Mouse (Mus musculus) forebrain, embryonic 13.5 days (tissue): ENCODE results near the gene Dnm3. TPM values are rescaled to one million over a fixed set of nuclear protein-coding genes. Genes with fewer than 3 reads are reported as not detected.
A peak's percentile ranks its signal among the peaks of the same experiment; 100 is the strongest.

ENCODE experiments used
- ATAC-seq: fragments of 200-750 bp; cut with Nextera tagmentation; 2 replicates; pipeline ENCODE4 v1.8.0; 2017
- H3K27ac ChIP-seq: fragments of 300-500 bp; sonication (generic); 2 replicates; pipeline ENCODE4 v1.5.1; 2015; ENCODE audit warnings: inconsistent platforms, mild to moderate bottlenecking, moderate library complexity
- H3K27me3 ChIP-seq: fragments of 300-500 bp; sonication (generic); 2 replicates; pipeline ENCODE4 v1.6.1; 2015; ENCODE audit warnings: mild to moderate bottlenecking, inconsistent platforms
- H3K36me3 ChIP-seq: fragments of 300-500 bp; sonication (generic); 2 replicates; pipeline ENCODE4 v1.6.1; 2015; ENCODE audit warnings: mild to moderate bottlenecking, inconsistent platforms; ENCODE audit not compliant: poor library complexity, severe bottlenecking
- H3K4me1 ChIP-seq: fragments of 300-500 bp; sonication (generic); 2 replicates; pipeline ENCODE4 v1.6.1; 2015; ENCODE audit warnings: inconsistent platforms
- H3K4me2 ChIP-seq: fragments of 300-500 bp; sonication (generic); 2 replicates; pipeline ENCODE4 v1.6.1; 2015; ENCODE audit warnings: inconsistent platforms, mild to moderate bottlenecking, moderate library complexity
- H3K4me3 ChIP-seq: fragments of 300-500 bp; sonication (generic); 2 replicates; pipeline ENCODE4 v1.5.1; 2015; ENCODE audit warnings: mild to moderate bottlenecking, inconsistent platforms
- H3K9ac ChIP-seq: fragments of 300-500 bp; sonication (generic); 2 replicates; pipeline ENCODE4 v1.6.1; 2015; ENCODE audit warnings: mild to moderate bottlenecking, inconsistent platforms
- H3K9me3 ChIP-seq: fragments of 300-500 bp; sonication (generic); replicated peaks from 2 replicates; pipeline ENCODE4 v1.6.1; 2016; ENCODE audit warnings: inconsistent platforms
- WGBS: fragments of 180-500 bp; shearing (Covaris S2); methylation state at CpG from one replicate; pipeline ENCODE4 v1.1.7; 2015; 5-methylcytosine and 5-hydroxymethylcytosine counted together
- polyA plus RNA-seq: library from polyadenylated mRNA; unstranded; fragments of >200 nt; fragmentation: Nextera tagmentation; extraction: Ambion mirVana; gene quantifications from 2 replicates; pipeline ENCODE4 v1.2.1, GENCODE M21; 2015

Gene Dnm3
- polyA plus RNA-seq, 1 experiment from 2014 or later: 15.1 TPM

DNA sequence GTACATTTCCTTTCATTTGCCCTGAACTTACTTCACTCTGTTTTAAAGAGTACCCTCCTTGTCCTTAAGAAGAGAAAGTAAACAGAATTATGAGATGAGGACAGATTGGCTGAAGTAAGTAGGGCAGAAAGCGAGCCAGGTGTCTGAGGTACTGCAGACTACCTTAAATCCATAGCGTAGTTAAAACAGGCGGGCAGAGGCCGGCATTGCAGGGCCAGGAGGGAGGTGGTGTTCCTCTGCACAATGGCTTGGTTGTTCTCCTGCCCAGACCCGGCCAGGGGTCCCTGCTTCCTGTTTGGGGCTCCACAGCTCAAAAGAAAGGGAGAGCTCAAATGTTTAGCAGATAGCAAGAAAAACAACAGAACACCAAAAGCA lies 441.4 kb downstream of the Dnm3 start:
- H3K27me3 ChIP-seq: no peaks in the 10 kb centered on the region
- H3K27ac ChIP-seq: no peak overlapping the region; the same call in 1 of the 2 replicates
- no peaks in the 10 kb centered on the region for H3K36me3 ChIP-seq
- 30% methylated on average over 5 of the region's 5 CpGs for WGBS
- no peak overlapping the region for H3K4me2 ChIP-seq
- H3K4me1 ChIP-seq: peaks cover 20% of the 10 kb centered on the region
- H3K9me3 ChIP-seq: peaks cover 3% of the 10 kb centered on the region; the same call in 1 of the 2 replicates
- H3K9ac ChIP-seq: no peak overlapping the region
- no peak for ATAC-seq
- no peak overlapping the region for H3K4me3 ChIP-seq

DNA sequence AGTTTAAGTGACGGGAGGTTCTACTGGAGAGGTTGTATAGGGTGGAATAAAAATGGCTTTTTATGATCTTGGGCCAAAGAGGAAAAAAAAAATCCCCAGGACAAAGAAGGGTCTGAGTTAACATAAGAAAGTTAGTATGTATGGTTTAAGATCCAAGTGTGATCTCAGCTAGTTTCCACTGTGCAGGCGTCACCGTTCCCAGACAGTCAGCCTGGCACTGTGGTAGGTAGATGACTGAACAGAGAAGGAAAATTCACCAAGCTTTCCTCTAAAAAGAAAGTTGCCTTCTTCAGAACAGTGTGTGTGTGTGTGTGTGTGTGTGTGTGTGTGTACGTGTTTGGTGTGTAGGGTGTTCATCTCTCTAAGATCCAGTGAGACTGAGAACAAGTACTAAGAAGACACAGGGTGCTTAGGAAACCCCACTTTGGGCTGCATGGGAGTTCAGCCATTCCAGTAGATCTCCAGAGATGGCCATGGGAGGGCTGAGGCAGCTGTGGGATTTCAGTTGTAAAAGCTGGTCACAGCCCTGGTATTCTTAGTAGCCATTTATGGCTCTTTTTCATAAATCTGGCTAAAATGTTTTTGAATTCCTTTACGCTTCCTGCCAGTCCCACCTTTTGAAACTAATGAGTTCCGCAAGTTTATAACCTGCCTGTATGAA lies 441.9 kb downstream of the Dnm3 start:
- H3K27ac ChIP-seq: no peak overlapping the region
- ATAC-seq: no peak
- no peak overlapping the region for H3K4me3 ChIP-seq
- H3K27me3 ChIP-seq: no peaks in the 10 kb centered on the region
- H3K9ac ChIP-seq: no peak overlapping the region
- 91% methylated on average over 6 of the region's 6 CpGs for WGBS
- H3K9me3 ChIP-seq: peaks cover 3% of the 10 kb centered on the region; the same call in 1 of the 2 replicates
- H3K4me2 ChIP-seq: no peak overlapping the region
- H3K4me1 ChIP-seq: peaks cover 20% of the 10 kb centered on the region
- no peaks in the 10 kb centered on the region for H3K36me3 ChIP-seq

DNA sequence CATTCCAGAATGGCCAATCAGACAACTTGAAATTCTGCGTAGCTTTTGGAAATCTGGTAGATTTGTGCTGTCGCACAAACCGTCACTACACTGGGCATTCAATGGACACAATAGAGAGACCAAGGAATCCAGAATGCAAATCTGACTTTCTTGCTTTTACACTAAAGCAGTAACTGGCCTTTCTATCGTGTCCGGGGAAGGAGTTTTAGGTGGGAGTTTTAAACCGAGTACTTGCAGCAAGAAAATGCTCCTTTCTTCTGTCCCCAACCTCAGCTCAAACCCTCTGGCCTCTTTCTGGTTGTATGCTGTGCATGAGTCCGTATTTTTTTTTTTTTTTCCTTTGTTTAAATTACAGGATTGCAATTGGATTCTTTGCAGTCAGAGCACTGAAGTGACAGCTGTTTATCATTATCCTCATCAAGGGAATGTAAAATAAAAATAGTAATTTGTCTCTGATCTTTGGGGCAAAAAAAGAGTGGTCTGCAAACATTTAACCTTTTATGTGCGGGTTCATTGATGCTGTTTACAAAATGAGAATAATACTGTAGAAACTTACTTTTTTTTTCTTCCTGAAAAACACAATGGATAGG lies 454.1 kb downstream of the Dnm3 start:
- H3K4me3 ChIP-seq: no peak overlapping the region
- ATAC-seq: no peak
- H3K4me1 ChIP-seq: peaks cover 21% of the 10 kb centered on the region
- H3K9me3 ChIP-seq: no peaks in the 10 kb centered on the region
- H3K9ac ChIP-seq: no peak overlapping the region
- H3K4me2 ChIP-seq: no peak overlapping the region
- H3K27me3 ChIP-seq: no peaks in the 10 kb centered on the region
- no peak overlapping the region for H3K27ac ChIP-seq
- no peaks in the 10 kb centered on the region for H3K36me3 ChIP-seq
- WGBS: 66% methylated on average over 8 of the region's 8 CpGs

DNA sequence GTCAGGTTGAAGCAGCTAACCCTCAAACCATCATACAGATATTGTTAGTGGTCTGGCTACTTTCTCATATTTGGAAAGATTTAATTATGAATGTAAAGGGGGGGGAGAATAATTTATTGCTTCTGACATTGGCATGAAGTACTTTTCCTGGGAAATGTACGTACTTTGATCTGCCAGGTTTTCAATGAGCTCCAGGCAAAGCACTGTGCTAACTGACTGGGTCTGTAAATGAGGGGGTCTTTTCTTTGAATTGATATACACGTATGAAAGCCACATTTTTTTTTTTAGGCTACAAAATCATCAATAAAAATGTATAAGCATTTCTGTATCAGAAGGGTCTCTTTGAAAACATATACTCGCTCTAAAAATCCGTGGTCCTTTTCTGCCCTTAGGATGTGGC lies 457.1 kb downstream of the Dnm3 start:
- Histone ChIP-seq H3K9me3 (no peaks in the 10 kb centered on the region), H3K36me3 (no peaks in the 10 kb centered on the region), H3K4me3 (no peak overlapping the region), H3K9ac (no peak overlapping the region), H3K27me3 (no peaks in the 10 kb centered on the region), H3K4me1 (peaks cover 15% of the 10 kb centered on the region), H3K27ac (no peak overlapping the region), H3K4me2 (no peak overlapping the region)
- WGBS: 59% methylated on average over 4 of the region's 4 CpGs
- ATAC-seq: no peak

DNA sequence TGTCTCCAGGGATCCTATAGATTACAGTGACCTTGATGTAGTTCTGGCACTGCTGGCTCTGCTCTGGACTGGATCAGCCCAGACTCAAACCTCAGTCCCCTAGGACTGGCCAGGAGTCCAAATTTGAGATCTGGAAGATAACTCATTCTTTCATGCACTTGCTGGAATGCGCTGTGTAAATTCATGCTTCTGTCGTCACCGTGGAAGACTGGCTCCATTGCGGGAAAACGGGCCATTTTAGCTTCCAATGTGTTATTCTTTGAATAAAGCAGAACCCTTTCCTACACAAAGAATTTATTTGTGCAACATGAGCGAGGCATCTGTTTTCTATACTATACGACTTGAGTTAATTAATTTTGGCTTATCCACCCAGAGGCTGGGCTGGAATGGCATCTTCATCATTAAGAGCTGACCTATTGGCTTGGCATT lies 457.5 kb downstream of the Dnm3 start:
- Histone ChIP-seq H3K4me1 (peaks cover 15% of the 10 kb centered on the region), H3K27ac (no peak overlapping the region), H3K4me3 (no peak overlapping the region), H3K9ac (no peak overlapping the region), H3K4me2 (no peak overlapping the region), H3K9me3 (no peaks in the 10 kb centered on the region), H3K27me3 (no peaks in the 10 kb centered on the region), H3K36me3 (no peaks in the 10 kb centered on the region)
- WGBS: 39% methylated on average over 7 of the region's 7 CpGs
- peak; percentile 27; the same call in 1 of the 2 replicates for ATAC-seq

- H3K27ac ChIP-seq: no peak overlapping the region
Measured at GRCm38 (mm10) chr1:162018601-162018977, 459.2 kb downstream of the Dnm3 start.

GRCm38 (mm10) chr1:162017975-162018600 lies 459.7 kb downstream of the Dnm3 start:
- Histone ChIP-seq H3K36me3 (no peaks in the 10 kb centered on the region), H3K27me3 (no peaks in the 10 kb centered on the region), H3K4me1 (peaks cover 11% of the 10 kb centered on the region; the same call in 1 of the 2 replicates), H3K9ac (no peak overlapping the region), H3K9me3 (no peaks in the 10 kb centered on the region), H3K4me3 (no peak overlapping the region), H3K4me2 (no peak overlapping the region), H3K27ac (no peak overlapping the region)
- no peak for ATAC-seq
- 91% methylated on average over 13 of the region's 13 CpGs for whole genome bisulfite sequencing

More at GRCm38 (mm10) chr1:162018601-162018977, 459.2 kb downstream of the Dnm3 start:
- Histone ChIP-seq H3K4me1 (peaks cover 12% of the 10 kb centered on the region), H3K9me3 (no peaks in the 10 kb centered on the region), H3K36me3 (no peaks in the 10 kb centered on the region), H3K9ac (no peak overlapping the region), H3K4me3 (no peak overlapping the region), H3K4me2 (no peak overlapping the region), H3K27me3 (no peaks in the 10 kb centered on the region)
- WGBS: 95% methylated on average over 6 of the region's 6 CpGs
- no peak for ATAC-seq

DNA sequence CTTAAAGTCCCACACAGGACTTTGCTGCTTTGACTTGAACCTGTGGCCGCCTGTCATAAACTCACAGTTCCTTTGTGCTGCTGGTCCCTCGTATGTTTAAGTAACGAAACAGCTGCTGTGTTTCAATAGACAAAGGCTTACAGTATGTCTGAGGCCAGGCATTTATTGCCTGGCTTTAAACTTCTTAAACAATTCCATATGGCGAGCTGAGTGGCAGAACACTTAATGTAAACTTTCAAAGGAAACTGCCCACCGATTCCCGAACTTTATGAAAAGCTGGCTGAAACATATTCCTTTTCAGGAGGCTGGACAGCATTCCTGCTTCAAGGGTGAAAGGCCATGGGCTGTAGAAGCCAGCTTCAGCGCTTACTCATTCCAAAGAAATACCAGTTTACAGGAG lies 460.9 kb downstream of the Dnm3 start:
- Histone ChIP-seq H3K4me2 (no peak overlapping the region), H3K9ac (no peak overlapping the region), H3K4me1 (peaks cover 11% of the 10 kb centered on the region; the same call in 1 of the 2 replicates), H3K36me3 (no peaks in the 10 kb centered on the region), H3K27me3 (no peaks in the 10 kb centered on the region), H3K9me3 (no peaks in the 10 kb centered on the region), H3K27ac (no peak overlapping the region), H3K4me3 (no peak overlapping the region)
- WGBS: 51% methylated on average over 7 of the region's 7 CpGs
- ATAC-seq: no peak

GRCm38 (mm10) chr1:162015247-162015862 lies 462.5 kb downstream of the Dnm3 start:
- no peak for ATAC-seq
- WGBS: 59% methylated on average over 8 of the region's 8 CpGs

DNA sequence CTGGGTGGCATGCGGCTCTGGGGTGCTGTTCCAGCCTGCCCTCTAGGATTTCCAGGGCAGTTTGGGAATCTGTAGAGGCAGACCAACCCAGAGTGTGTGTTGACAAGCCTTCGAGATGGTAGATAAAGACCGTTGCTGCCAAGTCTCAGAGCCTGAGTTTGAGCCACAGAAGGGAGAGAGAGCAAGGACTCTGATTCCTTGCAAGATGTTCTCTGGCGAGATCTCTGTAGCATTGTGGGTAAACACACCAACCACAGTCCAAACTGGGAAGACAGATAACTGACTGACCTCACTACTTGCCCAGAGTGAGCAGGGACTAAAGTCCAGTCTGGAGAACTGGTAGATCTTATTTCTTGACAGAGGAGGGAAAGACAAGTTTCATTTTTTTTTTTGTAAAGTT lies 464.3 kb downstream of the Dnm3 start:
- 83% methylated on average over 4 of the region's 4 CpGs for WGBS
- H3K4me2 ChIP-seq: no peak overlapping the region
- no peak overlapping the region for H3K27ac ChIP-seq
- no peaks in the 10 kb centered on the region for H3K36me3 ChIP-seq
- no peaks in the 10 kb centered on the region for H3K9me3 ChIP-seq
- no peak overlapping the region for H3K4me3 ChIP-seq
- H3K4me1 ChIP-seq: no peaks in the 10 kb centered on the region
- no peak overlapping the region for H3K9ac ChIP-seq
- H3K27me3 ChIP-seq: no peaks in the 10 kb centered on the region
- ATAC-seq: no peak

More at GRCm38 (mm10) chr1:162015247-162015862, 462.5 kb downstream of the Dnm3 start:
- Histone ChIP-seq H3K4me2 (no peak overlapping the region), H3K27ac (no peak overlapping the region), H3K9me3 (no peaks in the 10 kb centered on the region), H3K4me1 (peaks cover 4% of the 10 kb centered on the region; the same call in 1 of the 2 replicates), H3K9ac (no peak overlapping the region), H3K4me3 (no peak overlapping the region), H3K36me3 (no peaks in the 10 kb centered on the region), H3K27me3 (no peaks in the 10 kb centered on the region)

GRCm38 (mm10) chr1:162011523-162012245 lies 466.1 kb downstream of the Dnm3 start:
- no peaks in the 10 kb centered on the region for H3K27me3 ChIP-seq
- H3K9me3 ChIP-seq: no peaks in the 10 kb centered on the region
- no peak for ATAC-seq
- no peak overlapping the region for H3K4me2 ChIP-seq
- no peak overlapping the region for H3K9ac ChIP-seq
- H3K27ac ChIP-seq: no peak overlapping the region
- H3K4me1 ChIP-seq: no peaks in the 10 kb centered on the region
- WGBS: 75% methylated on average over 16 of the region's 16 CpGs
- H3K4me3 ChIP-seq: no peak overlapping the region
- H3K36me3 ChIP-seq: no peaks in the 10 kb centered on the region

- H3K27me3 ChIP-seq: no peaks in the 10 kb centered on the region
- peaks cover 15% of the 10 kb centered on the region for H3K4me1 ChIP-seq
- H3K36me3 ChIP-seq: no peaks in the 10 kb centered on the region
- ATAC-seq: no peak
- 90% methylated on average over 8 of the region's 8 CpGs for WGBS
- no peak overlapping the region for H3K27ac ChIP-seq
- H3K9me3 ChIP-seq: no peaks in the 10 kb centered on the region
- H3K4me3 ChIP-seq: no peak overlapping the region
- no peak overlapping the region for H3K4me2 ChIP-seq
- no peak overlapping the region for H3K9ac ChIP-seq
Measured at GRCm38 (mm10) chr1:162009086-162009485, 468.7 kb downstream of the Dnm3 start.
